Mouse (Mus musculus) retina, postnatal 1 day (tissue): ENCODE results near the gene Gm42420.

ENCODE experiments used
- DNase-seq: peaks from one replicate; pipeline ENCODE4 v3.0.0-alpha.2; 2012

Gm42420 gene

GRCm38 (mm10) chr6:39585517-39585916 is at the start of gene Gm42420:
Gene Gm42420 (plus strand): TSS chr6:39585753.
- no peak for DNase-seq

GRCm38 (mm10) chr6:39536621-39537020 is 48.9 kb upstream of the Gm42420 start:
- DNase-seq = no peak

- DNase-seq = no peak
Measured at GRCm38 (mm10) chr6:39537276-39537675, 48.3 kb upstream of the Gm42420 start.

- no peak for DNase-seq
Measured at GRCm38 (mm10) chr6:39538227-39538626, 47.3 kb upstream of the Gm42420 start.

- no peak for DNase-seq
Measured at GRCm38 (mm10) chr6:39539679-39540155, 45.8 kb upstream of the Gm42420 start.

GRCm38 (mm10) chr6:39540563-39540962 is 45.0 kb upstream of the Gm42420 start:
- DNase-seq = no peak

- peak; percentile 94 for DNase-seq
Measured at GRCm38 (mm10) chr6:39542631-39543597, 42.6 kb upstream of the Gm42420 start.

GRCm38 (mm10) chr6:39543769-39544420 is 41.7 kb upstream of the Gm42420 start:
- no peak for DNase-seq

GRCm38 (mm10) chr6:39545474-39545873 is 40.1 kb upstream of the Gm42420 start:
- no peak for DNase-seq

- no peak for DNase-seq
Measured at GRCm38 (mm10) chr6:39548030-39548429, 37.5 kb upstream of the Gm42420 start.

- DNase-seq = peak; percentile 64
Measured at GRCm38 (mm10) chr6:39551981-39552636, 33.4 kb upstream of the Gm42420 start.

- no peak for DNase-seq
Measured at GRCm38 (mm10) chr6:39554888-39555647, 30.5 kb upstream of the Gm42420 start.

- no peak for DNase-seq
Measured at GRCm38 (mm10) chr6:39555648-39555945, 30.0 kb upstream of the Gm42420 start.

GRCm38 (mm10) chr6:39556900-39557659 is 28.5 kb upstream of the Gm42420 start:
- peak; percentile 67 for DNase-seq

GRCm38 (mm10) chr6:39557723-39558261 is 27.8 kb upstream of the Gm42420 start, which contains the start of gene Dennd2a:
Gene Dennd2a (minus strand): TSS chr6:39557867.
- peak; percentile 98 for DNase-seq

GRCm38 (mm10) chr6:39559276-39559939 is 26.1 kb upstream of the Gm42420 start:
- no peak for DNase-seq

- DNase-seq = peak; percentile 93
Measured at GRCm38 (mm10) chr6:39562166-39563015, 23.2 kb upstream of the Gm42420 start.

- DNase-seq = peak; percentile 77
Measured at GRCm38 (mm10) chr6:39567528-39567927, 18.0 kb upstream of the Gm42420 start.

- DNase-seq = no peak
Measured at GRCm38 (mm10) chr6:39570426-39570825, 15.1 kb upstream of the Gm42420 start.
